Mouse (Mus musculus) midbrain, embryonic 11.5 days (tissue): ENCODE measurements around the gene Gpr146. TPM values are rescaled to one million over a fixed set of nuclear protein-coding genes. Genes with fewer than 3 reads are reported as not detected.
"Not testable (repeated sequence)": the region's sequence is repeated elsewhere in the genome, so short reads cannot be mapped to it uniquely, and the experiment has no call there.

Source experiments
- ATAC-seq: fragments of 200-750 bp; cut with Nextera tagmentation; 2 replicates; pipeline ENCODE4 v1.8.0; 2017; ENCODE audit warnings: moderate TSS enrichment, moderate library complexity; ENCODE audit not compliant: low FRiP score
- DNase-seq: peaks from one replicate; pipeline ENCODE4 v3.0.0; 2015; ENCODE audit warnings: low spot score; ENCODE audit errors: missing footprints
- H3K27ac ChIP-seq: fragments of 300-500 bp; sonication (generic); 2 replicates; pipeline ENCODE4 v1.5.1; 2014; ENCODE audit warnings: low read depth, low read length
- H3K27me3 ChIP-seq: fragments of 300-500 bp; sonication (generic); 2 replicates; pipeline ENCODE4 v1.6.1; 2014; ENCODE audit warnings: mild to moderate bottlenecking, low read length, moderate library complexity, mixed read lengths; ENCODE audit not compliant: control insufficient read depth, insufficient read depth
- H3K36me3 ChIP-seq: fragments of 300-500 bp; sonication (generic); 2 replicates; pipeline ENCODE4 v1.6.1; 2014; ENCODE audit warnings: mild to moderate bottlenecking, low read length, moderate library complexity, mixed read lengths; ENCODE audit not compliant: control insufficient read depth, insufficient read depth
- H3K4me1 ChIP-seq: fragments of 300-500 bp; sonication (generic); 2 replicates; pipeline ENCODE4 v1.6.1; 2014; ENCODE audit warnings: low read length; ENCODE audit not compliant: control insufficient read depth, insufficient read depth
- H3K4me2 ChIP-seq: fragments of 300-500 bp; sonication (generic); 2 replicates; pipeline ENCODE4 v1.6.1; 2014; ENCODE audit warnings: mild to moderate bottlenecking, moderate library complexity
- H3K4me3 ChIP-seq: fragments of 300-500 bp; sonication (generic); 2 replicates; pipeline ENCODE4 v1.5.1; 2014; ENCODE audit warnings: low read depth, low read length
- H3K9ac ChIP-seq: fragments of 300-500 bp; sonication (generic); 2 replicates; pipeline ENCODE4 v1.6.1; 2014; ENCODE audit warnings: low read length
- H3K9me3 ChIP-seq: fragments of 300-500 bp; sonication (generic); 2 replicates; pipeline ENCODE4 v1.6.1; 2016; ENCODE audit warnings: low read length; ENCODE audit not compliant: control insufficient read depth
- WGBS: fragments of 180-500 bp; shearing (Covaris S2); extraction: QIAGEN DNeasy Blood & Tissue Kit; methylation state at CpG from one replicate; pipeline ENCODE4 v1.1.7; 2014; 5-methylcytosine and 5-hydroxymethylcytosine counted together
- polyA plus RNA-seq: library from polyadenylated mRNA; unstranded; fragments of >200 nt; fragmentation: Nextera tagmentation; extraction: Ambion mirVana; gene quantifications from 2 replicates; pipeline ENCODE4 v1.2.1, GENCODE M21; 2014

Gpr146 gene
- 1.5 and 2.7 TPM in 2 replicates for polyA plus RNA-seq

- no peaks in the 10 kb centered on the region for H3K36me3 ChIP-seq
- ATAC-seq, result no peak
- no peak within 1 kb of the TSS for H3K9ac ChIP-seq
- H3K9me3 ChIP-seq, result no peaks in the 10 kb centered on the region
- H3K4me2 ChIP-seq, result no peak within 1 kb of the TSS
- no peak within 1 kb of the TSS for H3K4me3 ChIP-seq
- 89% methylated on average over 18 of the region's 18 CpGs for WGBS
- H3K27me3 ChIP-seq, result no peaks in the 10 kb centered on the region
- peaks cover 7% of the 10 kb centered on the region for H3K4me1 ChIP-seq
- no peak for DNase-seq
- H3K27ac ChIP-seq, result no peak within 1 kb of the TSS; the same call in 1 of the 2 replicates
These were observed at the start of gene Gpr146 for GRCm38 (mm10) chr5:139377468-139378270. Gene Gpr146 (plus strand): TSS chr5:139377697.

GRCm38 (mm10) chr5:139330766-139331165 lies 46.7 kb upstream of the Gpr146 start:
- H3K9ac ChIP-seq, result no peak overlapping the region
- DNase-seq (peak; percentile 44), ATAC-seq (no peak)
- no peak overlapping the region for H3K27ac ChIP-seq
- no peaks in the 10 kb centered on the region for H3K4me1 ChIP-seq
- H3K4me3 ChIP-seq, result no peak overlapping the region
- no peaks in the 10 kb centered on the region for H3K9me3 ChIP-seq
- no peaks in the 10 kb centered on the region for H3K36me3 ChIP-seq
- WGBS, result 70% methylated on average over 7 of the region's 7 CpGs
- H3K4me2 ChIP-seq, result no peak overlapping the region
- peaks cover 7% of the 10 kb centered on the region for H3K27me3 ChIP-seq

DNA sequence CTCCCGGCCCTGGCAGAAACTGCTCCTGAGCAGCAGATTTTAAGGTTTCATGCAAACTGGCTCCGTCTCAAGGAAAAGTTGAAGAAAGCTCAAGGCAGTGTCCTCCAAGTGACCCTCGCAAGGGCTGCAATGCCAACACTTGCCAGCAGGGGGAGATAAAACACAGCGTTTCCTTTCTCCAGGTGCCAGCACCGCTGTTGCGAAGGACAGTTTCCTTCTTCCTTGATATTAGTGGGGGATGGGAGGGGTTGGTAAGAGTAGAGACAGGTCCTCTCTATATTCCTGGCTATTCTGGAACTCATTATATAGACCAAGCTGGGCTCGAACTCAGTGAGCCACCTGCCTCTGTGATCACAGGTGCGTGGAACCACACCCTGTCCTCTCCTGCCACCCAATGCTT lies 45.8 kb upstream of the Gpr146 start:
- Histone ChIP-seq H3K4me3 (no peak overlapping the region), H3K9me3 (no peaks in the 10 kb centered on the region), H3K4me2 (no peak overlapping the region), H3K4me1 (no peaks in the 10 kb centered on the region), H3K9ac (no peak overlapping the region), H3K36me3 (no peaks in the 10 kb centered on the region; the same call in 1 of the 2 replicates), H3K27me3 (no peaks in the 10 kb centered on the region), H3K27ac (no peak overlapping the region)
- ATAC-seq (peak; percentile 49), DNase-seq (peak; percentile 98)
- 19% methylated on average over 8 of the region's 8 CpGs for WGBS

DNA sequence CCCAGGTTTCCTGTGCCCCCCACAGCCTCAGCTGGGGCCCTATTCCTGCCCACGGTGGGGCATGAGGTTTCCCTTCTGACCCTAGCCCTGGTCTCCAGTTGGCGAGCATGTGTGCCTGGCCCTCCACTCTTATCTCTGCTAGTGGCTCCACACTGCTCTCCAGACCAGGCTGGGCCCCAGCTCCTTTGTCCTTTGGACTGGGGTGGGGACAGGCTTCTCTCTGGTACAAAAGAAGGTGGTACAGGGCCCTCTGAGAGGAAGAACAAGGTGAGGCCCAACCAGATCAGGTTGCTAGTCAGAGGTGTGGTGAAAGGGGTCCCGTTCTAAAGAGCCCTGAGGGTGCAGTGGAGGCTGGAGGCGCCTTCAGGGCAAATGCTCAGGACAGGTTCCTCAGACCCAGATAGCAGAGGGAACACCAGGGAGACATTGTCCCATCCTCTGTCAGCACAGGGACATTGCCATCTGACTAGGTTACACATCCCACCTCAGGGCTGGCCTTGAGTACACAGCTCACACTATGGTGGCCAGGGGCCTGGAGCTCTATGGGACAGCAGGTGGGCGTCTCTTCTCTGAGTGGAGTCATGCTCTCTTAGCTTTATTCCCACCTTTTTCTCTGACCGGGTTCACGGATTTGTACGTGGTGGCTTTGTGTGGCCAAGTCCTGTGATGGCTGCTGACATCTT lies 44.8 kb upstream of the Gpr146 start:
- Histone ChIP-seq H3K36me3 (peaks cover 2% of the 10 kb centered on the region), H3K9me3 (no peaks in the 10 kb centered on the region), H3K4me2 (no peak overlapping the region), H3K27ac (no peak overlapping the region), H3K4me3 (no peak overlapping the region), H3K9ac (no peak overlapping the region), H3K4me1 (no peaks in the 10 kb centered on the region), H3K27me3 (no peaks in the 10 kb centered on the region)
- 86% methylated on average over 8 of the region's 8 CpGs for WGBS
- DNase-seq (peak; percentile 54), ATAC-seq (0 out of 2 replicates have a peak, but pooled peaks have one; percentile 10)

DNA sequence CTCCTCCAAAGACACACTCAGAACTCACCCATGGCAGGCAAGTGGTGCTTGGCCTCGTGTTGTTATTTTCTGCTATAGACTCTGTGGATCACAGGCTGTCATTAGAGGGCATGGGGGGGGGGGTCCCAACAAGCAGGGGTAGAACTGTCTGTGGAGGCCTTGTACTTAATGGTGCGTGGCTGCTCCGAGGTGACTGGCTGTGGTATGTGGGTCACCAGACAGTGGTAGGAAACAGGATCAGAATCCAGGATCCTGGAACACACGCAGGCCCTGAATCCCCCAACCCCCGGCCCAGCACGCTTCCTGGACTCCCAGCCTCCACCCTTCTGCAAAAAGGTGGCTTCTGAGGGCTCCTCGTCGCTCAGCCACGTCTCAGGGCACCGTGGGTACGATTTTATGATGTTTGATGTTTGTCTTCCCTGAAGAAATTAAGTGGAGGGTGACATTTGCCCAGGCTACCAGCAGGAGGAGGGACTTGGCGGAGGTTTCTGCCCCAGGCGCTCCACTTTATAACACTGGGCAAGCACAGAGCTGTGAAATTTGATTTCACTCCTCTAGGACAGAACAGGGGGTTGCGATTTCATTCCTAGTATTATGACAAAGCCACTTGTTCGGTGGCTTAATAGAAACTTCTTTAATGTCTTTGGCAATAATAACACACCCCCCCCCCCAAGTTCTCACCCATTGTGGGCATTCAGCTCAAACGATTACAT lies 44.0 kb upstream of the Gpr146 start:
- peaks cover 5% of the 10 kb centered on the region for H3K36me3 ChIP-seq
- H3K27me3 ChIP-seq, result no peaks in the 10 kb centered on the region
- WGBS, result 87% methylated on average over 16 of the region's 16 CpGs
- no peaks in the 10 kb centered on the region for H3K9me3 ChIP-seq
- H3K27ac ChIP-seq, result no peak overlapping the region
- ATAC-seq, result no peak
- H3K9ac ChIP-seq, result no peak overlapping the region
- no peak overlapping the region for H3K4me3 ChIP-seq
- no peak overlapping the region for H3K4me2 ChIP-seq
- DNase-seq, result peak; percentile 79
- no peaks in the 10 kb centered on the region for H3K4me1 ChIP-seq

- H3K4me1 ChIP-seq, H3K27me3 ChIP-seq, H3K27ac ChIP-seq, ATAC-seq, H3K4me2 ChIP-seq, H3K9ac ChIP-seq, H3K9me3 ChIP-seq, DNase-seq, H3K4me3 ChIP-seq: not testable (repeated sequence)
- 84% methylated on average over 10 of the region's 10 CpGs for WGBS
- H3K36me3 ChIP-seq, result peaks cover 11% of the 10 kb centered on the region
These were observed 43.1 kb upstream of the Gpr146 start for GRCm38 (mm10) chr5:139334394-139334793.

GRCm38 (mm10) chr5:139335634-139336033 lies 41.9 kb upstream of the Gpr146 start:
- DNase-seq, result no peak
- Histone ChIP-seq H3K27ac (no peak overlapping the region), H3K9ac (no peak overlapping the region), H3K4me2 (no peak overlapping the region), H3K27me3 (no peaks in the 10 kb centered on the region), H3K36me3 (peaks cover 11% of the 10 kb centered on the region), H3K9me3 (no peaks in the 10 kb centered on the region), H3K4me3 (no peak overlapping the region), H3K4me1 (no peaks in the 10 kb centered on the region)
- no peak for ATAC-seq
- 88% methylated on average over 4 of the region's 4 CpGs for WGBS

GRCm38 (mm10) chr5:139337826-139338370 lies 39.6 kb upstream of the Gpr146 start:
- H3K27ac ChIP-seq, result no peak overlapping the region
- H3K36me3 ChIP-seq, result peaks cover 15% of the 10 kb centered on the region
- H3K9me3 ChIP-seq, result no peaks in the 10 kb centered on the region
- H3K27me3 ChIP-seq, result no peaks in the 10 kb centered on the region
- 81% methylated on average over 13 of the region's 13 CpGs for WGBS
- H3K4me3 ChIP-seq, result no peak overlapping the region
- no peaks in the 10 kb centered on the region for H3K4me1 ChIP-seq
- DNase-seq (no peak), ATAC-seq (no peak)
- H3K4me2 ChIP-seq, result no peak overlapping the region
- H3K9ac ChIP-seq, result no peak overlapping the region
